Mouse (Mus musculus): ENCODE data around the gene Tfrc. TPM values are rescaled to one million over a fixed set of nuclear protein-coding genes. Genes with fewer than 3 reads are reported as not detected.

Tfrc gene
- polyA plus RNA-seq, 1 experiment from 2014 or later: 23.7 TPM

DNA sequence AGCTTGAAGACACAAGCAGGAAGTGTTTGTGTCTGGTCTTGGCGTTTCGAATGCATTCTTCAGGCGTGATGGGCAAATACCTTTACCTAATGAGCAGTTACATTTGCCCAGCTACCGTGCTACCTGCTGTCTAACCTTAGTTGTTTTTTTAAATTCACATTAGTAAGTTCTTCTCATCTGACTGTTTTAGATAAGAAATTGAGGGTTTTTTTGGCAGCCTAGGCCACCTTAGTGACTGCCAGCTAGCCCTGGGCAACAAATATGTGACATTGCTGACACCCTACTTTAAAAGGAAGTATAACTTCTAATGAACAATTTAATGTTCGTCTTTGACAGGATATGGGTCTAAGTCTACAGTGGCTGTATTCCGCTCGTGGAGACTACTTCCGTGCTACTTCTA lies 19.4 kb downstream of the Tfrc start:
- H3K36me3 ChIP-seq (ENCODE audit: control insufficient read depth, insufficient read depth): peaks cover 66% of the 10 kb centered on the region
- WGBS: 86% methylated on average over 8 of the region's 8 CpGs
- H3K4me2 ChIP-seq (replicated peaks; ENCODE audit: low read depth): no peak overlapping the region
- no peak for ATAC-seq
- H3K27me3 ChIP-seq (replicated peaks; ENCODE audit: control insufficient read depth, insufficient read depth, low read length): no peaks in the 10 kb centered on the region
- no peak overlapping the region for H3K9ac ChIP-seq (ENCODE audit: low read depth, low read length)
- no peaks in the 10 kb centered on the region for H3K9me3 ChIP-seq (ENCODE audit: control insufficient read depth)
- TF ChIP-seq CTCF (IDR thresholded peaks at IDR 0.05; ENCODE audit: low read depth): no peak
- no peak overlapping the region for H3K4me3 ChIP-seq (ENCODE audit: low read depth, low read length)
- no peaks in the 10 kb centered on the region for H3K4me1 ChIP-seq (replicated peaks; ENCODE audit: control insufficient read depth, insufficient read depth, low read length)
- H3K27ac ChIP-seq (ENCODE audit: low read depth, low read length): no peak overlapping the region

- Histone ChIP-seq H3K9me3 (ENCODE audit: control insufficient read depth) (no peaks in the 10 kb centered on the region), H3K4me2 (replicated peaks; ENCODE audit: low read depth) (no peak overlapping the region), H3K4me1 (replicated peaks; ENCODE audit: control insufficient read depth, insufficient read depth, low read length) (no peaks in the 10 kb centered on the region), H3K36me3 (ENCODE audit: control insufficient read depth, insufficient read depth) (peaks cover 39% of the 10 kb centered on the region), H3K9ac (ENCODE audit: low read depth, low read length) (no peak overlapping the region), H3K4me3 (ENCODE audit: low read depth, low read length) (no peak overlapping the region), H3K27me3 (replicated peaks; ENCODE audit: control insufficient read depth, insufficient read depth, low read length) (no peaks in the 10 kb centered on the region), H3K27ac (ENCODE audit: low read depth, low read length) (no peak overlapping the region)
- WGBS: 90% methylated on average over 4 of the region's 4 CpGs
- no peak for ATAC-seq
- TF ChIP-seq CTCF (IDR thresholded peaks at IDR 0.05; ENCODE audit: low read depth): no peak
Observed at GRCm38 (mm10) chr16:32632328-32632824, 23.7 kb downstream of the Tfrc start.

- H3K4me3 ChIP-seq (ENCODE audit: low read depth, low read length): no peak overlapping the region
- WGBS: 86% methylated on average over 4 of the region's 4 CpGs
- no peaks in the 10 kb centered on the region for H3K27me3 ChIP-seq (replicated peaks; ENCODE audit: control insufficient read depth, insufficient read depth, low read length)
- H3K9ac ChIP-seq (ENCODE audit: low read depth, low read length): no peak overlapping the region
- H3K4me2 ChIP-seq (replicated peaks; ENCODE audit: low read depth): no peak overlapping the region
- no peaks in the 10 kb centered on the region for H3K4me1 ChIP-seq (replicated peaks; ENCODE audit: control insufficient read depth, insufficient read depth, low read length)
- no peaks in the 10 kb centered on the region for H3K9me3 ChIP-seq (ENCODE audit: control insufficient read depth)
- H3K36me3 ChIP-seq (ENCODE audit: control insufficient read depth, insufficient read depth): peaks cover 32% of the 10 kb centered on the region
- H3K27ac ChIP-seq (ENCODE audit: low read depth, low read length): no peak overlapping the region
- no peak for TF ChIP-seq CTCF (IDR thresholded peaks at IDR 0.05; ENCODE audit: low read depth)
- no peak for ATAC-seq
Observed at GRCm38 (mm10) chr16:32633486-32634012, 24.8 kb downstream of the Tfrc start.

GRCm38 (mm10) chr16:32634183-32634582 lies 25.5 kb downstream of the Tfrc start:
- no peak for TF ChIP-seq CTCF (IDR thresholded peaks at IDR 0.05; ENCODE audit: low read depth)
- no peak for ATAC-seq
- Histone ChIP-seq H3K36me3 (ENCODE audit: control insufficient read depth, insufficient read depth) (peaks cover 26% of the 10 kb centered on the region), H3K9ac (ENCODE audit: low read depth, low read length) (no peak overlapping the region), H3K9me3 (ENCODE audit: control insufficient read depth) (no peaks in the 10 kb centered on the region), H3K27me3 (replicated peaks; ENCODE audit: control insufficient read depth, insufficient read depth, low read length) (no peaks in the 10 kb centered on the region), H3K4me1 (replicated peaks; ENCODE audit: control insufficient read depth, insufficient read depth, low read length) (no peaks in the 10 kb centered on the region), H3K27ac (ENCODE audit: low read depth, low read length) (no peak overlapping the region), H3K4me2 (replicated peaks; ENCODE audit: low read depth) (no peak overlapping the region), H3K4me3 (ENCODE audit: low read depth, low read length) (no peak overlapping the region)
- WGBS: 75% methylated on average over 5 of the region's 5 CpGs

DNA sequence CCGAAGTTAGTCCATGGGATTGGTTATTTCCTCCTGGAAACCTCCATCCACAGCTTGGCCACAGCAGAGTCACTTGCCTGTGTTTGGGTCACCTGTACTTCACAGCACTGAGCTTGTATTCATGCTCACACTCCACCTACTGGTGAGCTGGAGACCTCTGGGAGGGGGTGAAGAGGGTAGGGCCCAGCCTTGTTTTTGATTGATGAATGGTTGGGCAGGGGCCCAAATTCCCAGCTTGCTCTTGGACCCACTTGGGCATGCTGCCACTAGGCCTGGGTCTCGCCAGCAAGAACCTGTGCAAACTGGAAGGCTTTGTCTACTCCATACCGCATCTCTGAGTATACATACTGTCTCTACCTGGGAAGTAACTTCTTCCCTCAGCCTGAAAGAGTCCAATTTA lies 26.6 kb downstream of the Tfrc start:
- 72% methylated on average over 3 of the region's 3 CpGs for WGBS
- Histone ChIP-seq H3K4me1 (replicated peaks; ENCODE audit: control insufficient read depth, insufficient read depth, low read length) (no peaks in the 10 kb centered on the region), H3K4me2 (replicated peaks; ENCODE audit: low read depth) (no peak overlapping the region), H3K36me3 (ENCODE audit: control insufficient read depth, insufficient read depth) (peaks cover 15% of the 10 kb centered on the region), H3K27me3 (replicated peaks; ENCODE audit: control insufficient read depth, insufficient read depth, low read length) (no peaks in the 10 kb centered on the region), H3K27ac (ENCODE audit: low read depth, low read length) (no peak overlapping the region), H3K9me3 (ENCODE audit: control insufficient read depth) (no peaks in the 10 kb centered on the region), H3K9ac (ENCODE audit: low read depth, low read length) (no peak overlapping the region), H3K4me3 (ENCODE audit: low read depth, low read length) (no peak overlapping the region)
- ATAC-seq: no peak
- peak; percentile 49 for TF ChIP-seq CTCF (IDR thresholded peaks at IDR 0.05; ENCODE audit: low read depth)

GRCm38 (mm10) chr16:32636331-32636730 lies 27.6 kb downstream of the Tfrc start:
- H3K27me3 ChIP-seq (replicated peaks; ENCODE audit: control insufficient read depth, insufficient read depth, low read length): no peaks in the 10 kb centered on the region
- TF ChIP-seq CTCF (IDR thresholded peaks at IDR 0.05; ENCODE audit: low read depth): no peak
- peaks cover 6% of the 10 kb centered on the region; the same call in 1 of the 2 replicates for H3K36me3 ChIP-seq (ENCODE audit: control insufficient read depth, insufficient read depth)
- no peak overlapping the region for H3K9ac ChIP-seq (ENCODE audit: low read depth, low read length)
- no peak overlapping the region for H3K27ac ChIP-seq (ENCODE audit: low read depth, low read length)
- no peak for ATAC-seq
- WGBS: 87% methylated on average over 3 of the region's 3 CpGs
- H3K9me3 ChIP-seq (ENCODE audit: control insufficient read depth): no peaks in the 10 kb centered on the region
- H3K4me2 ChIP-seq (replicated peaks; ENCODE audit: low read depth): no peak overlapping the region
- no peak overlapping the region for H3K4me3 ChIP-seq (ENCODE audit: low read depth, low read length)
- no peaks in the 10 kb centered on the region for H3K4me1 ChIP-seq (replicated peaks; ENCODE audit: control insufficient read depth, insufficient read depth, low read length)
